Comparison of ENCODE assay signal across 11 mouse cellular contexts in genomic region chr2:132035470-132035835, GRCm38 (mm10). TPM values are rescaled to one million over a fixed set of nuclear protein-coding genes. Genes with fewer than 3 reads are reported as not detected.
DNase-seq lines count a peak whose midpoint lies in the region; ATAC-seq and TF ChIP-seq lines count a peak whose summit lies in the region.
"Had no signal": no experiment of that assay in that cellular context is flagged by ENCODE, and none has a peak within 500 bp of the region (broad histone marks: within the 10 kb centered on the region; RNA-seq: fewer than 3 reads in every experiment).

No protein-coding gene starts in this region.

- no peak for ATAC-seq in liver, embryonic 15.5 days (ENCODE audit: insufficient read depth)

- no peaks in the 10 kb centered on the region for H3K79me2 ChIP-seq in heart, adult 2 months (replicated peaks; ENCODE audit: control insufficient read depth, insufficient read depth, low read length)

- 73% methylated on average over 11 of the region's 11 CpGs for WGBS in heart, embryonic 10.5 days
- WGBS in liver, embryonic 15.5 days (ENCODE audit: insufficient replicate concordance): 27% methylated on average over 11 of the region's 11 CpGs
- 58% methylated on average over 11 of the region's 11 CpGs for WGBS in heart, adult 2 months

- no peaks in the 10 kb centered on the region for H3K36me3 ChIP-seq in heart, embryonic 10.5 days
- no peaks in the 10 kb centered on the region for H3K36me3 ChIP-seq in testis, adult 2 months (ENCODE audit: control insufficient read depth, insufficient read depth, low read length)
- H3K36me3 ChIP-seq in liver, embryonic 15.5 days (replicated peaks): no peaks in the 10 kb centered on the region
- no peaks in the 10 kb centered on the region for H3K36me3 ChIP-seq in heart, adult 2 months (ENCODE audit: control insufficient read depth, insufficient read depth, low read length)
- H3K36me3 ChIP-seq: embryonic facial prominence, embryonic 15.5 days had no signal

- intact Hi-C loops in heart, postnatal 36 days (cut with DNase I): no loop called here
- intact Hi-C loops in heart, adult 2 months (cut with DNase I): no loop called here

- peaks cover 25% of the 10 kb centered on the region for H3K4me1 ChIP-seq in heart, embryonic 10.5 days
- H3K4me1 ChIP-seq in testis, adult 2 months (ENCODE audit: control insufficient read depth, insufficient read depth, low read length): peaks cover 9% of the 10 kb centered on the region
- peaks cover 42% of the 10 kb centered on the region for H3K4me1 ChIP-seq in liver, embryonic 15.5 days (replicated peaks)
- H3K4me1 ChIP-seq in heart, adult 2 months (ENCODE audit: control insufficient read depth, insufficient read depth, low read length): peaks cover 6% of the 10 kb centered on the region

- no peak for TF ChIP-seq CTCF in testis, adult 2 months (IDR thresholded peaks at IDR 0.05; ENCODE audit: control insufficient read depth, insufficient read depth, insufficient replicate concordance, low read depth, low read length)
- no peak for TF ChIP-seq CTCF in heart, adult 2 months (IDR thresholded peaks at IDR 0.05)

- peak overlapping the region; percentile 57; the same call in 1 of the 2 replicates for H3K27ac ChIP-seq in heart, embryonic 10.5 days
- peak overlapping the region; percentile 24; the same call in 1 of the 2 replicates for H3K27ac ChIP-seq in testis, adult 2 months (ENCODE audit: control insufficient read depth, insufficient read depth, low read depth, low read length)
- peak overlapping the region; percentile 9; the same call in 1 of the 2 replicates for H3K27ac ChIP-seq in liver, embryonic 15.5 days (replicated peaks)
- no peak overlapping the region for H3K27ac ChIP-seq in heart, adult 2 months
- H3K27ac ChIP-seq: embryonic facial prominence, embryonic 15.5 days; kidney, postnatal 0 days had no signal

- no peak overlapping the region for H3K9ac ChIP-seq in liver, embryonic 15.5 days
- no peak overlapping the region for H3K9ac ChIP-seq in heart, adult 2 months (ENCODE audit: low read depth, low read length)
- H3K9ac ChIP-seq: embryonic facial prominence, embryonic 15.5 days; liver, embryonic 14.5 days had no signal

- DNase-seq in heart, embryonic 10.5 days (ENCODE audit: low spot score): no peak
- DNase-seq in heart, postnatal 36 days: no peak
- DNase-seq in testis, postnatal 14 days (ENCODE audit: low spot score): no peak
- peak; percentile 53 for DNase-seq in thymus, postnatal 4 days
- DNase-seq in urinary bladder, adult 2 months (ENCODE audit: low spot score): no peak
- DNase-seq in heart, adult 2 months: no peak

- TF ChIP-seq POLR2A in testis, adult 2 months (IDR thresholded peaks at IDR 0.05; ENCODE audit: control insufficient read depth, low read depth, low read length): no peak
- TF ChIP-seq POLR2A in heart, adult 2 months (IDR thresholded peaks at IDR 0.05; ENCODE audit: insufficient read depth, low read depth, low read length): no peak

- peaks cover 10% of the 10 kb centered on the region; the same call in 1 of the 2 replicates for H3K27me3 ChIP-seq in heart, embryonic 10.5 days (ENCODE audit: insufficient read depth, poor library complexity, severe bottlenecking)
- no peaks in the 10 kb centered on the region for H3K27me3 ChIP-seq in testis, adult 2 months (ENCODE audit: control insufficient read depth, insufficient read depth, low read length)
- H3K27me3 ChIP-seq in liver, embryonic 15.5 days: peaks cover 13% of the 10 kb centered on the region
- H3K27me3 ChIP-seq in heart, adult 2 months (ENCODE audit: control insufficient read depth, insufficient read depth, low read length): no peaks in the 10 kb centered on the region

- H3K4me2 ChIP-seq in liver, embryonic 15.5 days: no peak overlapping the region
- H3K4me2 ChIP-seq: embryonic facial prominence, embryonic 15.5 days had no signal

- no peak for TF ChIP-seq EP300 in heart, adult 2 months (IDR thresholded peaks at IDR 0.05; ENCODE audit: insufficient read depth, low read depth, low read length)

- no peak overlapping the region for H3K4me3 ChIP-seq in heart, embryonic 10.5 days
- H3K4me3 ChIP-seq in testis, adult 2 months (ENCODE audit: control insufficient read depth, low read depth, low read length): no peak overlapping the region
- H3K4me3 ChIP-seq in liver, embryonic 15.5 days (replicated peaks): no peak overlapping the region
- no peak overlapping the region for H3K4me3 ChIP-seq in heart, adult 2 months
- H3K4me3 ChIP-seq: embryonic facial prominence, embryonic 15.5 days had no signal

- H3K9me3 ChIP-seq in heart, embryonic 10.5 days: no peaks in the 10 kb centered on the region
- H3K9me3 ChIP-seq in liver, embryonic 15.5 days (replicated peaks): no peaks in the 10 kb centered on the region
- H3K9me3 ChIP-seq: embryonic facial prominence, embryonic 15.5 days had no signal

RNA-seq across cellular contexts. Expression of gene Rassf2, which starts 5.4 kb away (rescaled TPM):
- polyA plus RNA-seq in heart, embryonic 10.5 days (2016; fragmentation: Nextera tagmentation; extraction: Ambion mirVana): 4.7 TPM in 2 replicates
- 1 to 10 TPM; 8.5 to 9.5 TPM for total RNA-seq in heart, postnatal 36 days (2021)
- 5.8 and 9.1 TPM in 2 replicates for polyA plus RNA-seq in testis, adult 2 months (2012; rRNA removed)
- 2.8 and 2.9 TPM in 2 replicates for polyA plus RNA-seq in liver, embryonic 15.5 days (2015; fragmentation: Nextera tagmentation; extraction: Ambion mirVana)
- 6.6 and 13.8 TPM in 2 replicates for polyA plus RNA-seq in urinary bladder, adult 2 months (2012; rRNA removed)
- 10 to 100 TPM in 1 of 2 experiments, 1 to 10 TPM in 1; 6.8 to 11.5 TPM for total RNA-seq in heart, adult 2 months (2021)
- 6.0 and 7.5 TPM in 2 replicates for polyA plus RNA-seq in heart, adult 2 months (2012; rRNA removed)
